Mouse (Mus musculus) spleen, adult 12 weeks (tissue): ENCODE results near the gene Atad2b.

Source experiments
- DNase-seq: peaks from one replicate; pipeline ENCODE4 v3.0.0; 2022; ENCODE audit warnings: low spot score

Gene Atad2b

GRCm38 (mm10) chr12:5084714-5085113 is 167.6 kb downstream of the Atad2b start:
- DNase-seq, result no peak

- DNase-seq, result no peak
Measured at GRCm38 (mm10) chr12:5087787-5088519, 170.8 kb downstream of the Atad2b start.

- no peak for DNase-seq
Measured at GRCm38 (mm10) chr12:5088639-5089038, 171.5 kb downstream of the Atad2b start.
